Mouse (Mus musculus) testis, adult 2 months (tissue): ENCODE measurements around the gene Lats2. TPM values are rescaled to one million over a fixed set of nuclear protein-coding genes. Genes with fewer than 3 reads are reported as not detected.

Experiments used
- H3K27ac ChIP-seq: fragments of 200-500 bp; 2 replicates; pipeline ENCODE4 v1.5.1; 2012; ENCODE audit warnings: low read depth, low read length; ENCODE audit not compliant: control insufficient read depth, insufficient read depth
- H3K27me3 ChIP-seq: fragments of 200-500 bp; 2 replicates; pipeline ENCODE4 v1.6.1; 2012; ENCODE audit warnings: mild to moderate bottlenecking, low read length, moderate library complexity; ENCODE audit not compliant: control insufficient read depth, insufficient read depth
- H3K36me3 ChIP-seq: fragments of 200-500 bp; 2 replicates; pipeline ENCODE4 v1.6.1; 2012; ENCODE audit warnings: mild to moderate bottlenecking, low read length; ENCODE audit not compliant: control insufficient read depth, insufficient read depth
- H3K4me1 ChIP-seq: fragments of 200-500 bp; 2 replicates; pipeline ENCODE4 v1.6.1; 2012; ENCODE audit warnings: low read length; ENCODE audit not compliant: control insufficient read depth, insufficient read depth
- H3K4me3 ChIP-seq: fragments of 200-500 bp; 2 replicates; pipeline ENCODE4 v1.5.1; 2012; ENCODE audit warnings: low read depth, mild to moderate bottlenecking, low read length, moderate library complexity, mixed read lengths; ENCODE audit not compliant: control insufficient read depth
- CTCF ChIP-seq: fragments of 200-500 bp; IDR thresholded peaks from 2 replicates; pipeline ENCODE4 v1.5.1; 2012; ENCODE audit warnings: low read depth, mild to moderate bottlenecking, inconsistent platforms, low read length, moderate library complexity; ENCODE audit not compliant: control insufficient read depth, insufficient read depth, insufficient replicate concordance
- POLR2A ChIP-seq: fragments of 200-500 bp; IDR thresholded peaks from 2 replicates; pipeline ENCODE4 v1.6.1; 2012; ENCODE audit warnings: low read depth, mild to moderate bottlenecking, inconsistent platforms, low read length, moderate library complexity; ENCODE audit not compliant: control insufficient read depth
- polyA plus RNA-seq: library from polyadenylated mRNA; depleted of rRNA; stranded (reverse); fragments of >200 nt; gene quantifications from 2 replicates; pipeline ENCODE4 v1.2.3, GENCODE M21; 2012; rRNA removed

The Lats2 gene
- polyA plus RNA-seq, result 74.4 and 86.7 TPM in 2 replicates

- H3K36me3 ChIP-seq, result no peaks in the 10 kb centered on the region
- no peak for TF ChIP-seq CTCF
- TF ChIP-seq POLR2A, result no peak
Observed at GRCm38 (mm10) chr14:57758237-57758636, at the start of gene Lats2. Gene Lats2 (minus strand): TSS chr14:57758388.

GRCm38 (mm10) chr14:57803731-57804130, 45.5 kb upstream of the Lats2 start:
- Histone ChIP-seq H3K4me1 (peaks cover 2% of the 10 kb centered on the region), H3K36me3 (peaks cover 1% of the 10 kb centered on the region; the same call in 1 of the 2 replicates), H3K27ac (no peak overlapping the region), H3K4me3 (no peak overlapping the region), H3K27me3 (no peaks in the 10 kb centered on the region)
- no peak for TF ChIP-seq CTCF
- no peak for TF ChIP-seq POLR2A

More at GRCm38 (mm10) chr14:57758237-57758636, at the start of gene Lats2:
- Histone ChIP-seq H3K27me3 (no peaks in the 10 kb centered on the region), H3K27ac (no peak within 1 kb of the TSS), H3K4me1 (no peaks in the 10 kb centered on the region), H3K4me3 (no peak within 1 kb of the TSS)

GRCm38 (mm10) chr14:57797991-57798931, 40.1 kb upstream of the Lats2 start, which contains the start of gene Sap18:
Gene Sap18 (plus strand): TSS chr14:57798180.
- Histone ChIP-seq H3K4me3 (peak within 1 kb of the TSS; percentile 99), H3K27ac (peak within 1 kb of the TSS; percentile 93), H3K36me3 (peaks cover 1% of the 10 kb centered on the region; the same call in 1 of the 2 replicates), H3K27me3 (no peaks in the 10 kb centered on the region), H3K4me1 (peaks cover 5% of the 10 kb centered on the region)
- TF ChIP-seq POLR2A (peak; percentile 67), CTCF (peak; percentile 9; the same call in 1 of the 2 replicates)

- peaks cover 5% of the 10 kb centered on the region for H3K4me1 ChIP-seq
- H3K36me3 ChIP-seq, result peaks cover 1% of the 10 kb centered on the region; the same call in 1 of the 2 replicates
- TF ChIP-seq POLR2A, result no peak
- H3K27ac ChIP-seq, result peak overlapping the region; percentile 82
- H3K27me3 ChIP-seq, result no peaks in the 10 kb centered on the region
- peak overlapping the region; percentile 99 for H3K4me3 ChIP-seq
Observed at GRCm38 (mm10) chr14:57797551-57797950, 39.4 kb upstream of the Lats2 start.

- Histone ChIP-seq H3K4me3 (no peak overlapping the region), H3K27ac (no peak overlapping the region), H3K4me1 (no peaks in the 10 kb centered on the region), H3K27me3 (no peaks in the 10 kb centered on the region), H3K36me3 (no peaks in the 10 kb centered on the region)
- TF ChIP-seq POLR2A (no peak), CTCF (no peak)
Observed at GRCm38 (mm10) chr14:57791171-57791570, 33.0 kb upstream of the Lats2 start.

- no peaks in the 10 kb centered on the region for H3K36me3 ChIP-seq
- H3K4me1 ChIP-seq, result no peaks in the 10 kb centered on the region
- H3K27ac ChIP-seq, result no peak overlapping the region
- no peak for TF ChIP-seq POLR2A
- TF ChIP-seq CTCF, result no peak
- H3K27me3 ChIP-seq, result no peaks in the 10 kb centered on the region
- H3K4me3 ChIP-seq, result no peak overlapping the region
Observed at GRCm38 (mm10) chr14:57789759-57790158, 31.6 kb upstream of the Lats2 start.

GRCm38 (mm10) chr14:57789311-57789710, 31.1 kb upstream of the Lats2 start:
- no peak overlapping the region for H3K27ac ChIP-seq
- no peaks in the 10 kb centered on the region for H3K4me1 ChIP-seq
- TF ChIP-seq CTCF (no peak), POLR2A (no peak)
- no peak overlapping the region for H3K4me3 ChIP-seq
- H3K27me3 ChIP-seq, result no peaks in the 10 kb centered on the region
- no peaks in the 10 kb centered on the region for H3K36me3 ChIP-seq
